Mouse (Mus musculus): Measurements from ENCODE around the gene Nav1. TPM values are rescaled to one million over a fixed set of nuclear protein-coding genes. Genes with fewer than 3 reads are reported as not detected.

The Nav1 gene
- polyA plus RNA-seq, 1 experiment from 2014 or later: 1.0 TPM

- WGBS (ENCODE audit: insufficient replicate concordance): 4% methylated on average over 2 of the region's 2 CpGs
- H3K4me3 ChIP-seq (replicated peaks): no peak overlapping the region
- no peaks in the 10 kb centered on the region for H3K36me3 ChIP-seq (replicated peaks)
- no peaks in the 10 kb centered on the region for H3K9me3 ChIP-seq (replicated peaks)
- no peaks in the 10 kb centered on the region for H3K27me3 ChIP-seq
- H3K9ac ChIP-seq: no peak overlapping the region
- H3K4me1 ChIP-seq (replicated peaks): peaks cover 12% of the 10 kb centered on the region
- no peak overlapping the region for H3K4me2 ChIP-seq
- H3K27ac ChIP-seq (replicated peaks): no peak overlapping the region
- ATAC-seq (ENCODE audit: insufficient read depth): no peak
These were observed 171.3 kb downstream of the Nav1 start for GRCm38 (mm10) chr1:135435823-135436222.

DNA sequence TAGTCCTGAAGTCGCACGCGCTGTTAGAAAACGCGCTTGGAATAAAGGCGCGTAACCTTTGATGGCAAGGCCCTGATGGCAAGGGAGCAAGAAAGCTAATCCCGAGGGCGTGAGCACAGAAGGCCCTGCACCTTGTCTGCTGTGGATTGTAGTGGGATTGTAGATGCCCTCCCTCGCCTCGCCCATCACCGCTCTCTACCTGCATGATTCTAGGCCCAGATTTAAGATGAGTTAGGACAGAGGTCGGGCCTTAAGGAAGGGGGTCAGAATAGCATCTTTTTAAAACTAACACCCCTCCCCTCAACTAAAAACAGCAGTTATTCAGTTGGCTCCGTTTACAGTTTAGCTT is 176.5 kb downstream of the Nav1 start:
- Histone ChIP-seq H3K27ac (replicated peaks) (0 out of 2 replicates have a peak overlapping the region, but pooled peaks have one; percentile 15), H3K36me3 (replicated peaks) (peaks cover 5% of the 10 kb centered on the region; the same call in 1 of the 2 replicates), H3K27me3 (no peaks in the 10 kb centered on the region), H3K4me1 (replicated peaks) (peaks cover 39% of the 10 kb centered on the region), H3K9me3 (replicated peaks) (no peaks in the 10 kb centered on the region), H3K9ac (peak overlapping the region; percentile 75), H3K4me3 (replicated peaks) (peak overlapping the region; percentile 87), H3K4me2 (peak overlapping the region; percentile 82)
- peak; percentile 57 for ATAC-seq (ENCODE audit: insufficient read depth)
- WGBS (ENCODE audit: insufficient replicate concordance): 3% methylated on average over 14 of the region's 14 CpGs

GRCm38 (mm10) chr1:135429901-135430668 is 177.0 kb downstream of the Nav1 start, which contains the start of gene Ipo9:
Gene Ipo9, minus strand, starts transcription at chr1:135430499.
- peaks cover 11% of the 10 kb centered on the region; the same call in 1 of the 2 replicates for H3K36me3 ChIP-seq (replicated peaks)
- H3K9ac ChIP-seq: peak within 1 kb of the TSS; percentile 75
- under 1% methylated on average over 65 of the region's 65 CpGs for WGBS (ENCODE audit: insufficient replicate concordance)
- ATAC-seq (ENCODE audit: insufficient read depth): peak; percentile 94
- peak within 1 kb of the TSS; percentile 87 for H3K4me3 ChIP-seq (replicated peaks)
- H3K27ac ChIP-seq (replicated peaks): peak within 1 kb of the TSS; percentile 52
- H3K4me1 ChIP-seq (replicated peaks): peaks cover 39% of the 10 kb centered on the region
- no peaks in the 10 kb centered on the region for H3K9me3 ChIP-seq (replicated peaks)
- no peaks in the 10 kb centered on the region for H3K27me3 ChIP-seq
- H3K4me2 ChIP-seq: peak within 1 kb of the TSS; percentile 82

DNA sequence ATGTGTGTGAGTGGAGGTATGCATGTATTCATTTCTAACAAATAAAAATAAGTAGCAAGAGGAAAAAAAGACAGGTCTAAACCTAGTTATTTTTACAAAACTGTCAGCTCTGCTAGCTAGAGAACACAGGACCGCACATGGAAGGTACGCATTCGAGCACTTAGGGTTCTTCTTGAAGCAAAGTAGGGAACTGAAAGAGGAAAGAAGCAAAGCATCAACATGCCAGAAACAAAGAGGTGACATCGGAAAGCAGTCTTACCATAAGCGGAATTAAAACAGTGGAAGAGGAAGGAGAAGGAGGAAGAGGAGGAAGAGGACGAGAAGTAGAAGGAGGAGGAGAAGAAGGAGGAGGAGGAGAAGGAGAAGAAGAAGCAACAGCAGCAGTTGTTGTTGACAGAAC is 179.7 kb downstream of the Nav1 start:
- Histone ChIP-seq H3K27ac (replicated peaks) (no peak overlapping the region), H3K9me3 (replicated peaks) (no peaks in the 10 kb centered on the region), H3K4me1 (replicated peaks) (peaks cover 44% of the 10 kb centered on the region), H3K4me3 (replicated peaks) (no peak overlapping the region), H3K4me2 (no peak overlapping the region), H3K9ac (no peak overlapping the region), H3K27me3 (no peaks in the 10 kb centered on the region), H3K36me3 (replicated peaks) (peaks cover 24% of the 10 kb centered on the region; the same call in 1 of the 2 replicates)
- WGBS (ENCODE audit: insufficient replicate concordance): 74% methylated on average over 6 of the region's 6 CpGs
- no peak for ATAC-seq (ENCODE audit: insufficient read depth)

DNA sequence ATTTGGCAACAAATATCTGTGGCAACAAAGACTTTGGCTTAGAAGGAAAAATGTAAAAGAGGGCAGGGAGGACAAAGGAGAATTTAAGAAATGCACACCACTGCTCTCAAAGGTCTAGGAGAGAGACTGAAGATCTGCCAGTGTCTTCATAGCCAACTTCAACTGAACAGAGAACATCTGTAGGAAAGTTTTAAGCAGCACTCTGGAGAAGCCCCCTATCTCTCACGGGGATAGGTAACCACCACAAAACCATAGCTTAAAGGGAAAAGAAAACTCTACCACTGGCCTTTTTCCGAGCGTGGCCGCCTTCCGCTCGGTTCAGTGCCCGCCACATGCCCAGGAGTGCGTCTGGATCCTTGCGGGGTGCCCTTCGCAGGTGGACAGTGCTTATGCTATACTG is 180.4 kb downstream of the Nav1 start:
- ATAC-seq (ENCODE audit: insufficient read depth): no peak
- WGBS (ENCODE audit: insufficient replicate concordance): 88% methylated on average over 10 of the region's 10 CpGs

GRCm38 (mm10) chr1:135422772-135423171 is 184.3 kb downstream of the Nav1 start:
- no peak overlapping the region for H3K27ac ChIP-seq (replicated peaks)
- no peak overlapping the region for H3K4me2 ChIP-seq
- no peaks in the 10 kb centered on the region for H3K27me3 ChIP-seq
- H3K4me1 ChIP-seq (replicated peaks): peaks cover 10% of the 10 kb centered on the region; the same call in 1 of the 2 replicates
- no peak for ATAC-seq (ENCODE audit: insufficient read depth)
- H3K36me3 ChIP-seq (replicated peaks): peaks cover 51% of the 10 kb centered on the region
- H3K9me3 ChIP-seq (replicated peaks): no peaks in the 10 kb centered on the region
- 74% methylated on average over 6 of the region's 6 CpGs for WGBS (ENCODE audit: insufficient replicate concordance)
- no peak overlapping the region for H3K4me3 ChIP-seq (replicated peaks)
- no peak overlapping the region for H3K9ac ChIP-seq

More for the DNA sequence above, 180.4 kb downstream of the Nav1 start:
- Histone ChIP-seq H3K27ac (replicated peaks) (no peak overlapping the region), H3K4me3 (replicated peaks) (no peak overlapping the region), H3K9me3 (replicated peaks) (no peaks in the 10 kb centered on the region), H3K36me3 (replicated peaks) (peaks cover 24% of the 10 kb centered on the region; the same call in 1 of the 2 replicates), H3K9ac (no peak overlapping the region), H3K4me2 (no peak overlapping the region), H3K27me3 (no peaks in the 10 kb centered on the region), H3K4me1 (replicated peaks) (peaks cover 44% of the 10 kb centered on the region)

- Histone ChIP-seq H3K9me3 (replicated peaks) (no peaks in the 10 kb centered on the region), H3K4me2 (no peak overlapping the region), H3K27ac (replicated peaks) (no peak overlapping the region), H3K4me3 (replicated peaks) (no peak overlapping the region), H3K27me3 (no peaks in the 10 kb centered on the region), H3K9ac (no peak overlapping the region), H3K4me1 (replicated peaks) (no peaks in the 10 kb centered on the region), H3K36me3 (replicated peaks) (peaks cover 82% of the 10 kb centered on the region)
- no peak for ATAC-seq (ENCODE audit: insufficient read depth)
These were observed 193.1 kb downstream of the Nav1 start for GRCm38 (mm10) chr1:135413996-135414395.

DNA sequence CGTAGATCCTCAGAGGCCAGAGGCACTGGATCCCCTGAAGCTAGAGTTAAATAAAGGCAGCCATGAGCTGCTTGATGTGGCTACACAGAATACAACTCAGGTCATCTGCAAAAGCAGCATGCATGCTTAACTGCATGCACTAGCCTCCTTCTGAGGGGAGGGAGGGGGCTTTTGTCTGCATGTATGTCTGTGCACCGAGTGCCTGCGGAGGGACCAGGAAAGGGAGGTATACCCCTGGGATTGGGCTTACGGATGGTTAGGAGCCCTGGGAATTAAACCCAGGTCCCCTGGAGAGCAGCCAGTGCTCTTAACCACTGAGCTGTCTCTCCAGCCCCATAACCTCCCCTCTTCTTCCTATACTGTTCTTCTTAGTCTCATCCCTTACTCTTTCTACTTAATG is 195.0 kb downstream of the Nav1 start:
- H3K4me2 ChIP-seq: no peak overlapping the region
- no peaks in the 10 kb centered on the region for H3K4me1 ChIP-seq (replicated peaks)
- H3K9me3 ChIP-seq (replicated peaks): no peaks in the 10 kb centered on the region
- ATAC-seq (ENCODE audit: insufficient read depth): no peak
- WGBS (ENCODE audit: insufficient replicate concordance): 79% methylated on average over 4 of the region's 4 CpGs
- no peak overlapping the region for H3K9ac ChIP-seq
- H3K27ac ChIP-seq (replicated peaks): no peak overlapping the region
- H3K36me3 ChIP-seq (replicated peaks): peaks cover 80% of the 10 kb centered on the region
- no peak overlapping the region for H3K4me3 ChIP-seq (replicated peaks)
- no peaks in the 10 kb centered on the region for H3K27me3 ChIP-seq

GRCm38 (mm10) chr1:135410967-135411366 is 196.1 kb downstream of the Nav1 start:
- Histone ChIP-seq H3K27ac (replicated peaks) (no peak overlapping the region), H3K27me3 (no peaks in the 10 kb centered on the region), H3K9ac (no peak overlapping the region), H3K4me1 (replicated peaks) (no peaks in the 10 kb centered on the region), H3K4me2 (no peak overlapping the region), H3K36me3 (replicated peaks) (peaks cover 80% of the 10 kb centered on the region), H3K9me3 (replicated peaks) (no peaks in the 10 kb centered on the region), H3K4me3 (replicated peaks) (no peak overlapping the region)
- no peak for ATAC-seq (ENCODE audit: insufficient read depth)
- WGBS (ENCODE audit: insufficient replicate concordance): 58% methylated on average over 2 of the region's 2 CpGs

DNA sequence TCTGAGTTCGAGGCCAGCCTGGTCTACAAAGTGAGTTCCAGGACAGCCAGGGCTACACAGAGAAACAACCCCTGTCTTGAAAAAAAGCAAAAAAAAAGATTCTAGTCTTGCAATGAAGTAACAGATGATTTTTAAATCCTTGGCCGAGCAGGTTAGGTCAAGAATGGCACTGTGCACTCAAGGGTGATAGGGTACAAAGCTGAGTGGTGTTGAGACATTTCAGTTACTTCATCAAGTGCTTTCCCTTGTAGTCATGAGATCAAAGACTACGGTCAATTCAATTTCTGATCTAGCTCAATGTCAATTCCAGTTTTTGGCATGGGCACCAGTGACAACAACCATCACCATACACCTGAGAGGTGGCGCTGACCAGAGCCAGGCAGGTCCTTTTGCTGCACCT is 198.1 kb downstream of the Nav1 start:
- ATAC-seq (ENCODE audit: insufficient read depth): no peak
- Histone ChIP-seq H3K4me2 (no peak overlapping the region), H3K36me3 (replicated peaks) (peaks cover 81% of the 10 kb centered on the region), H3K27ac (replicated peaks) (no peak overlapping the region), H3K27me3 (no peaks in the 10 kb centered on the region), H3K4me1 (replicated peaks) (no peaks in the 10 kb centered on the region), H3K9me3 (replicated peaks) (no peaks in the 10 kb centered on the region), H3K9ac (no peak overlapping the region), H3K4me3 (replicated peaks) (no peak overlapping the region)
- 81% methylated on average over 4 of the region's 4 CpGs for WGBS (ENCODE audit: insufficient replicate concordance)

DNA sequence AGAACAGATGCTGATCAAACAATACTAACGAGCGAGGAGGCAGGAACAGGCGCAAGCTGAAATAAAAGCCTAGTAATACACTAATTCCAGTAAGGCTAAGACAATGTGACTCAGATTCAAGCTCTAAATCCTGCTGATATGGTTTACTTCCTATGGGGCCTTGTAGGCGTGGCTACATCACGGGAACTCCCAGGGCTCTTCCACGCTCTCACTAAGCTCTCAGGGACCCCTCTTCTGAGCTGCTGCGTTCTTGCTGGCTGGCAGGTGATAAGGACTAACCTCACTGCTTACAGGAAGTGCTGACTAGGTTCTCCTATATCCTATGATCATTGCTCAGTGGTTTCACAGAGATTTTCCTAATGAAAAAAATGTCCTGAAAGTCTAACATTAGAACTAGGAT is 201.7 kb downstream of the Nav1 start:
- WGBS (ENCODE audit: insufficient replicate concordance): 47% methylated on average over 7 of the region's 7 CpGs
- no peak overlapping the region for H3K27ac ChIP-seq (replicated peaks)
- peaks cover 86% of the 10 kb centered on the region for H3K36me3 ChIP-seq (replicated peaks)
- no peaks in the 10 kb centered on the region for H3K9me3 ChIP-seq (replicated peaks)
- no peak overlapping the region for H3K4me2 ChIP-seq
- no peak for ATAC-seq (ENCODE audit: insufficient read depth)
- no peaks in the 10 kb centered on the region for H3K4me1 ChIP-seq (replicated peaks)
- no peaks in the 10 kb centered on the region for H3K27me3 ChIP-seq
- no peak overlapping the region for H3K4me3 ChIP-seq (replicated peaks)
- no peak overlapping the region for H3K9ac ChIP-seq

Data from liver, embryonic 15.5 days (tissue).